Mouse (Mus musculus): ENCODE results near the gene Adgre4. TPM values are rescaled to one million over a fixed set of nuclear protein-coding genes. Genes with fewer than 3 reads are reported as not detected.
"Not testable (repeated sequence)": the region's sequence is repeated elsewhere in the genome, so short reads cannot be mapped to it uniquely, and the experiment has no call there.

The Adgre4 gene
- total RNA-seq (2021) = under 1 TPM in 1 of 2 experiments, not detected in 1; 0.18 TPM

DNA sequence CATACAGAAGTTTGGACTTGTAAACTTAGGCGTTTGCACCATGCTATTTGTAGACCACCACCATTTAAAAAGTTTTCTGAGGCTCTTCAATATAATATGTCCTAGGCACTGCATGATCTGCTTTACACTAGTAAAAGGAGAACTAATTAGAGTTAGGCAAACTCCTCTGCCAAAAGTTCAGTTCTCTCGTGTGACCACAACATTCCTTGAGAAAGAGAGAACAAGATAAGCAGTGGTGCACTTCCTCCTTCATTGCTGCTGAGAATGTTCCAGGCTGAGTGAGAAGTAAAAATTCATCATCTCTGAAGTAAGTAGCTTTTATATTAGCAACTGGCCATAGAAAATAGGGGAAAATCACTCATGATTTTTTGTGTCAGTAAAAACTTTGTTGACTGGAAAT lies at the start of gene Adgre4:
Gene Adgre4, plus strand, starts transcription at position 199 of the 400 bp plus-strand sequence.
- no peak for DNase-seq

DNA sequence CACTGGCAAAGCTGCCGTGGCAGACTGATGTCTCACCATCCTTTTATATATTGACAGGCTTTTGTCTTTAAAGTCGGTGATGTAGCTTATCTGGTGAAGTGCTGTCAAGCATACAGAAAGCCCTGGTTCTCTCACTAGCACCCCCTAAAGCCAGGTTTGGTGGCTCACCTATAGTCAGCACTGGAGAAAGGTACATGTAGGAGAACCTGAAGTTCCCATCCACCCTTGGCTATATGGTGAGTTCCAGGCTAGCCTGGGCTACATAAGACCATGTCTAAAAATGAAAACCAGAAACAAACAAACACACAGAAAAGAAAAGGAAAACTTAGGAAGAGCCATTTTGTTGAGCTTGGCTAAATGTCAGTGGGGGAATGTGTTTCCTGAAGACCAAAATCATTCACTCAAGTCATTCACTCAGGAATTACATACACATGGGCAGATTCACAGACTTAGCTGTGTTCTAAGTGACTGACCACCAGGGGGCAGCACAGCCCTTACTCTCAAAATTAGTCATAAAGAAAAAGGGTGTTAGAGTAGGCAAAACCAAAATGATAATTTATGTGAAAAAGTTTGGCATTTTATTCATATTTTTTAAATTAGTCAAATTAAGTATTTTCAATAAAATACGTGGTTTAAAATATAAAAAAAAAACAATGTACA lies 47.5 kb upstream of the Adgre4 start:
- peak; percentile 50 to 61 for DNase-seq

DNA sequence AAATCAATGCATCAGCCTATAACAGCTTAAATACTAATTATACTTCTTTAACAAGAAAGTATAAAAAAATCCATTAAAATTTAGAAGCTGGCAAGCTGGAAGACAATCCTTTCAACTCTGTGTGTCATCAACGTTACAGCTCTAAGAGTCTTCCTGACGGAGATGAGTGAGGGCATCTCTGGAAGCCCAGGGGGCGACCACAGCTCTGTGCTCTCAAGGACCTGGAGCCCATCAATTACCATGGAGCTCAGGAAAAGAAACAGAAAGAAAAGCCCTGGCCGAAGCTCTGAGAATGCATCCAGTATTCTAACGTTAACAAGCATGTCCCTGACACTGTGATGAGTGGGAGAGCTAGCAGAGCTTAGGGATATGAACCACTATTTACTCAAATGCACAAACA lies 46.9 kb upstream of the Adgre4 start:
- no peak for DNase-seq

- peak; percentile 94 to 95 for DNase-seq
Observed at GRCm38 (mm10) chr17:55711984-55712811, 37.6 kb upstream of the Adgre4 start, which contains the start of gene Pot1b. Gene Pot1b (minus strand): TSS chr17:55712628.

- no peak for DNase-seq
Observed at GRCm38 (mm10) chr17:55721270-55721669, 28.5 kb upstream of the Adgre4 start.

- no peak for DNase-seq
Observed at GRCm38 (mm10) chr17:55722250-55722649, 27.5 kb upstream of the Adgre4 start.

GRCm38 (mm10) chr17:55726193-55726592 lies 23.6 kb upstream of the Adgre4 start:
- no peak for DNase-seq

DNA sequence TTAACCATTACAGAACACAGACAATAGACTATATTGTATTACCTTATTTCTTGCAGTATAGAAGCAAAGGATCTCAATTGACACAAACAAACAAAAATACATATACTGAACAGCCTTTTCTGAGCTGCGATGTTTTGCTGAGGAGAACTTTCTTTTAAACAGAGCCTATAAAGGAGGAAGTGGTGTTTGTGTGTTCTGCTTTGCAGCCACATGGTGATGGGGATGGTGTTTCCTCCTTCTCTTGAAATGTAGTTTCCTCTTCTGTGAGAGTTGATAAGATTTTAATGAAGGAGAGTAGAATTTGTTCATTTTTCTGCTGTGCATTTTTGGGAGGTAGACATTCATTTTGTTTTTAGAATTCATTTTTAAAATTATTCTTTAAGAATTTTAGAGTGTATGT lies 13.1 kb upstream of the Adgre4 start:
- no peak for DNase-seq

DNA sequence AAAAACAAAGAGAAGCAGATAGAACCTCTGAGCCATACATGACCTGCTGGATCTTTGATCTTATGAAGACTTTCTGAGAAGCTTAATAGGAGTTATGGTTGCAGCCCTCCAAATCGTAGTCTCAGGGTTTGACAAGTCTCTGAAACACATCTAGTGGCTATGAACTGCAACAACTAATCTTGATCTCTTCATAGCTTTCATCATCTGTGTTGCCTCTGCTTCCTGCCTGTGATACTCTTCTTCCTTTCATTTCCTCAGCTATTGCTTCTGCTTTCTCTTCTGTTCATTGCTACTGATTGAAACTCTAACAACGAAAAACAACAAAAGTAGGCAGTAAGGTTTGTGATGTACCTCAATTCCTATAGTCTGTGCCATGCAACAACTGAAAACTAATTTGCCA lies 1.4 kb downstream of the Adgre4 start:
- DNase-seq = no peak

DNA sequence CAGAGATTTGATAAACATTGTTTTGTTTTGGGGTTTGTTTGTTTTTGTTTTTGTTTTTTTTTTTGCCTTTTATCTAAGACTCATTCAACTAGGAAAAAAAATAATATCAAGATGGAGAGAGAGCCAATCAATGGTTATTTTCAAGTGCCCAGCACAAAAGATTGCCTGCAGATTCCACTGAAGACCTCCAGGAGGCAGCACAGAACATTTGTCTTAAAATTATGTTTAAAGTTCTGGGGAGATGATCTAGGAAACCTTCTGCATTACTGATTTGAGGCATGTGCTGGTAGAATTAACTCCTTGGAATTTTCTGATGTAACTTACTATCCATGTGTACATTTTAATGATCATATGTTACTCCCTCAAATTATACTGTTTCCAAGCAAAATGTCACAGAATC lies 63.9 kb downstream of the Adgre4 start:
- DNase-seq = no peak

GRCm38 (mm10) chr17:55816853-55817252 lies 67.1 kb downstream of the Adgre4 start:
- no peak for DNase-seq

GRCm38 (mm10) chr17:55821566-55821965 lies 71.8 kb downstream of the Adgre4 start:
- no peak for DNase-seq

DNA sequence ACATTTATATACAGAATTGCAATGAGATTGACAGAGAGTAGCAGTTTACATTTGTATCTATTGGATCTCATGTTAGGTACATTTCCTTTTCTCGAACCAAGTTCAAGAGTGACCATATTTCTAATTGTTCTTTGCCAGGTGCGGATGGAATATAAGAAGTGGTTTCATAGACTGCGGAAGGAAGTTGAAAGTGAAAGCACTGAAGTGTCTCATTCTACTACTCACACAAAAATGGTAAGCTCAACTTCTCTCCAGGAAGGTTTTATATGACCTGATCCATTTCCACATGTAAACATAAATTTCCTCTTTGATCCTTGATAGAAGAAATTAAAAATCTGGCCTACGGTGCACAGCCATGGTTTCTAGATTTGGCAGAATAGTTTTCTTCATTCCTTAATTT lies 93.3 kb downstream of the Adgre4 start:
- no peak for DNase-seq

- DNase-seq = no peak
Observed at GRCm38 (mm10) chr17:55877184-55877583, 127.4 kb downstream of the Adgre4 start.

GRCm38 (mm10) chr17:55878282-55878635 lies 128.5 kb downstream of the Adgre4 start:
- not testable (repeated sequence) for DNase-seq

DNA sequence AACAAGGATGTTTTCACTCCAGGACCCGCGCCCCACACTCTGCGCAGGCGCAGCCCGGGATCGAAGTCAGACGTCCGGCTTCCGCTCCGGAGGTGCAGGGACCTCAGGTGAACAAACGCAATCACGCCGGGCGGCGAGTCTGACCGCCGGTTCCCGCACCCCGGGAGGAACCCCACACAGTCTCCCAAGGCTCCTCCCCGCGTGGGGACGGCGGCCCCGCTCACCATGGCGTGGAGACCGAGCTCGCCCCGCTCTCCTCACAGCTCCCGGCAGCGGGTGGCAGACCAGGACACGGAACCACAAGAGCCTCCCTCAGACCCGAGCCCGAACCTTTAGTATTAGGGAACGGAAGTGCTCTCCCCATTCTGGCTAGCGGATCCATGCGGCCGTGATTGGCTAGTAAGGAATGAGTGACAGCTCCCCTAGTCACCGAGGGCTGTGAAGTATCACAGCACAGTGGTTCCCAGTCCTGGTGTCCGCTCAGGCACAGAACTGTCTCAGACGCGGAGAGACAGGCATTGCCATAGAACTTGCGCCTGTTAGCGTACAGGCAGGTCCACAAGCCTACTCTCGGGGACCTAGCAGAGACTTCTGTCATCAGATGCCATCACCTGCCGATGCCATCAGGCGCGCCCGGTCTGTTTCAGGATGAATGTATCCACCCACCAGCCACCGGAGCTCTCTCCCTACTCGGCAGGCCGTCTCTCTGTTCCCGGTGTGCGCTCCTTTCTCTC lies 129.0 kb downstream of the Adgre4 start, which contains the start of gene Zfp119a:
Gene Zfp119a, minus strand, starts transcription at position 295 of the 734 bp plus-strand sequence.
- peak; percentile 84 for DNase-seq

DNA sequence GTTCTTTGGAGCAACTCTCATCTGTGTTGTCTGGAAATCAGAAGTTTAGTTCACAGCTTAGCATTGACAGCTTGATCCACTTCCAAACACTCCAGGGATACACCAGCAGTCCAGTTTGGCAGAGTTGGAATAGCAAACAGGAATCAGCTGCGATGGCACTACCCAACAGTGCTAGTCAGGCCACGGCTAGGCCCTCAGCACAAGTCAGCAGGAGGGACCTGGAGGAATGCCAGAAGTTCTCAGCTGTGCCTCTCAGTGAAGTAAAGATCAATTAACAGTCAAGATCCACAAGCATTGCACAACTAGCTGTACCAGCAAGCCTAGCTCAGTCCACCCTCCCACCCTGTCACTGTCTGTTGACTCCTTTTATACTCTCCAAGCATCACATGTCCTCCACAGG lies 133.8 kb downstream of the Adgre4 start:
- no peak for DNase-seq

DNA sequence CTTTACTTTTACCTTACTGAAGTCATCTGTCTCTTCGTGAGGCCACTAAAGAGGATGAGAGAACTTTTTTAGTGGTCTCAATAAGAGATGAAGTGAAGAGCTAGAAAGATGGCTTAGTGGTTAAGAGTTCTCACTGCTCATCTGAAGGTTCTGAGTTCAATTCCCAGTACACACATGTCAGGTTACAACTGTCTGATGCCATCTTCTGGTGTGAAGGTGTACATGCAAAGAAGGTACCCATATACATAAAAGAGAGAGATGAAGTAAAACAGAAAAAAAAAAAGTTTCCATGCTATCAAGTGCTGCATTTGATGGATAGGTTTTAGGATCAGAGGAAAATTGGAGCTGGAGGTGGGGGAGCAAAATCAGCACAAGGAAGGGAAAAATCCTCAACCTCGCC lies 135.1 kb downstream of the Adgre4 start:
- DNase-seq = no peak

- DNase-seq = not testable (repeated sequence)
Observed at GRCm38 (mm10) chr17:55892406-55892955, 142.7 kb downstream of the Adgre4 start.

- no peak for DNase-seq
Observed at GRCm38 (mm10) chr17:55903087-55903486, 153.3 kb downstream of the Adgre4 start.
